Mouse (Mus musculus): ENCODE data around the gene Mrps31. TPM values are rescaled to one million over a fixed set of nuclear protein-coding genes. Genes with fewer than 3 reads are reported as not detected.

Gene Mrps31
- polyA plus RNA-seq, 1 experiment from 2014 or later: 25.4 TPM

DNA sequence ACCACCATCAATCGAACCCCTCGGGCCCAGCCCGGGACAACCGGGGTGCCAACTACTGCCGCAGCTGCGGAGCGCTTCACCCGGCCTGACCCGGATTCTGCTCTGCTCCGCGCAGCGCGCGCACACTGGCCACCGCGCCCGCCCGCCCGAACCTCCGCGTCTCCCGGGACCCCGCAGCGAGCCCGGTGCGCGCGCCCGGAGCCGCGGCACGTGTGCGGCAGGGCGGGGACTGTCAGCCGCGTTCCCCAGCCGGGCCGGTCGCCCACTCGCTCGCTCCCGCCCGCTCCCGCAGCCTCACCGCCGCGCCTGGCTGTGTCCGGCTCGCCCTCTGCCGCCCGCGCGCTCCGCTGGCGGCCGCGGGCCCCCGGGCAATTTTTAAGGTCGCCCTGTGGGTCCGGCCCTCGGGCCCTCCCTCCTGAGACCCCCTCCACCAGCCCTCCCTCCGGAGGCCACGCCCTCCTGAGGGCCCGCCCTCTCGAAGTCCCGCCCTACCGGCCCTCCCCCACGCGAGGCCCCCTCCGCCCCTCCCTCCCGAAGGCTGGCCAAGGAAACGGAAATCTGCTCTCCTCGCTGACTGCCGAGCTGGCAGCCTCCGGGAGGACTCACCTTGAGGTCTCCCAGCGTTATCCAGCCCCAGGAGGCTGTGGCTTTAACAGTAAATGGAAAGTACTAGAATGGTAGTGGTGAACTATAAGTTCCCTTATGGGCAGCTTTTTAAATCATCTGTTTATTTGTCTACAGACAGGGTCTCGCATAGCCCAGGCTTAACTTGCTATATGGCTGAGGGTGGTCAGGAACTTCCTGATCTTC lies 12.8 kb upstream of the Mrps31 start, which contains the start of gene Slc25a15:
Gene Slc25a15, minus strand, starts transcription at position 456 of the 810 bp plus-strand sequence.
- no peaks in the 10 kb centered on the region for H3K36me3 ChIP-seq (replicated peaks)
- H3K4me3 ChIP-seq (replicated peaks): peak within 1 kb of the TSS; percentile 82
- peaks cover 35% of the 10 kb centered on the region for H3K4me1 ChIP-seq (replicated peaks)
- WGBS (ENCODE audit: insufficient replicate concordance): under 1% methylated on average over 76 of the region's 77 CpGs
- H3K27ac ChIP-seq (replicated peaks): peak within 1 kb of the TSS; percentile 76
- peak within 1 kb of the TSS; percentile 81 for H3K4me2 ChIP-seq
- H3K27me3 ChIP-seq: peaks cover 4% of the 10 kb centered on the region; the same call in 1 of the 2 replicates
- peak within 1 kb of the TSS; percentile 55 for H3K9ac ChIP-seq
- ATAC-seq (ENCODE audit: insufficient read depth): peak; percentile 85
- H3K9me3 ChIP-seq (replicated peaks): no peaks in the 10 kb centered on the region

DNA sequence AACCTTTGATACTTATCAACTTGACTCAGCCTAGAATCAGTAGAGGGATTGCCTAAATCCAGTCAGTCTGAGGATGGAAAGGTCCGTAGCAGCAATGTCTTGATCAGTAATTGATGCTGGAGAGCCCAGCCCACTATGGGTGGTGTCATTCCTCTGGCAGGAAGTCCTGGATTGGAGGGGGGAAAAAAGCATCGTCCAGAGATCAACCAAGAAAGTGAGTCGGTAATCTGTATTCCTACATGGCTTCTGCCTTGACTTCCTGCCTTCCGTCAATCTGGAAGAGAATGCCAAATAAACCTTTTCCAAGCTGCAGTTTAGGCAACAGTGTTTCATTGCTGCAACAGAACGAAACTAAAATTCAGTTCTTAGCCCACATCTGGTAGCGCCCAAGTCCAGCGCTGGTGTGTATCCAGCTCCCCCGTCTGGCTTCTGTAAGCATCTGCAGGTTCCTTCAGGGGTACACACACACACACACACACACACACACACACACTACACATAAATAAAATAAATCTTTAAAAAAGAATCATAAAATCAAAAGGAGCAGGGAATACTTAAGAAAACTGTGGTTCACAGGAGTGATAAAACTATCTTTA lies 11.8 kb upstream of the Mrps31 start:
- Histone ChIP-seq H3K36me3 (replicated peaks) (no peaks in the 10 kb centered on the region), H3K4me3 (replicated peaks) (peak overlapping the region; percentile 82), H3K9me3 (replicated peaks) (no peaks in the 10 kb centered on the region), H3K27ac (replicated peaks) (no peak overlapping the region), H3K9ac (no peak overlapping the region), H3K27me3 (peaks cover 4% of the 10 kb centered on the region; the same call in 1 of the 2 replicates), H3K4me2 (peak overlapping the region; percentile 81), H3K4me1 (replicated peaks) (peaks cover 28% of the 10 kb centered on the region)
- no peak for ATAC-seq (ENCODE audit: insufficient read depth)
- 75% methylated on average over 8 of the region's 8 CpGs for WGBS (ENCODE audit: insufficient replicate concordance)

DNA sequence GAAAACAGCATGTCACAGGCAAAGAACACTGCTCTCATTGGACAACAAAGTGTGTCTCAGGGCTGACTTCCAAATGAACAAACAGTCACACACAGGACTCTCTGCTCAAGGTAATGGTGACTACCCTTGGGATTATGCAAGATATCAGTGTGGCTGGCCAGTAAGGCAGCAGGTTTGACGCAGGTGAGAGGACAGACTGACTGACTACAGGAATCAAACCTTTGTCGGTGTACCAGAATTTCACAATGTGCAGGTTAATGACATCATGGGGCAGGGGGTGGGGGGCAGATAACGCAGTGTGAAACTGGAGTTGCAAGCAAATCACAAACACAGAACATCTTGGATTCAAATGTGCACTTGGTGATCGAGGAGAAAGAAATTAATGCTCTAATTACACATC lies 10.6 kb upstream of the Mrps31 start:
- H3K4me2 ChIP-seq: no peak overlapping the region
- peaks cover 20% of the 10 kb centered on the region for H3K4me1 ChIP-seq (replicated peaks)
- no peak overlapping the region for H3K9ac ChIP-seq
- H3K36me3 ChIP-seq (replicated peaks): no peaks in the 10 kb centered on the region
- no peak overlapping the region for H3K27ac ChIP-seq (replicated peaks)
- no peak overlapping the region for H3K4me3 ChIP-seq (replicated peaks)
- no peaks in the 10 kb centered on the region for H3K9me3 ChIP-seq (replicated peaks)
- whole genome bisulfite sequencing (ENCODE audit: insufficient replicate concordance): 72% methylated on average over 4 of the region's 4 CpGs
- ATAC-seq (ENCODE audit: insufficient read depth): no peak
- peaks cover 4% of the 10 kb centered on the region; the same call in 1 of the 2 replicates for H3K27me3 ChIP-seq

DNA sequence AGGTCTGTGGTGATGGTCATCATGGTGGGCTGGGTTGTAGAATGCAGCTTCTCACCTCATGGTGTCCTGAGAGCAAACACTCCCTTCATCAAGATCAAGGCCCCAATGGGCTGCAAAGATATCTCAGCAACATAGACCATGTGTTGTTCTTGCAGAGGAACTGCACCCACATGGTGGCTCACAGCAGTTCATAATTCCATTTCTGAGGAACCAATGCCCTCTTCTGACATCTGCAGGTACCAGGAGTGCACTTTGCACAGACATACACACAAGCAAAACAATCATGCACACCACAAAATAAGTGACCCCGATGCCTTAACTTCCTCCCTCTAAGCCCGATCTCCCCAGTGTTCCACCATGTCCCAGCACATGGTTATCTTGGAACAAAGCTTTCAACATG lies 7.9 kb upstream of the Mrps31 start:
- WGBS (ENCODE audit: insufficient replicate concordance): 67% methylated on average over 2 of the region's 2 CpGs
- Histone ChIP-seq H3K4me3 (replicated peaks) (no peak overlapping the region), H3K36me3 (replicated peaks) (no peaks in the 10 kb centered on the region), H3K4me2 (no peak overlapping the region), H3K9ac (no peak overlapping the region), H3K9me3 (replicated peaks) (no peaks in the 10 kb centered on the region), H3K4me1 (replicated peaks) (peaks cover 13% of the 10 kb centered on the region), H3K27me3 (no peaks in the 10 kb centered on the region), H3K27ac (replicated peaks) (no peak overlapping the region)
- no peak for ATAC-seq (ENCODE audit: insufficient read depth)

DNA sequence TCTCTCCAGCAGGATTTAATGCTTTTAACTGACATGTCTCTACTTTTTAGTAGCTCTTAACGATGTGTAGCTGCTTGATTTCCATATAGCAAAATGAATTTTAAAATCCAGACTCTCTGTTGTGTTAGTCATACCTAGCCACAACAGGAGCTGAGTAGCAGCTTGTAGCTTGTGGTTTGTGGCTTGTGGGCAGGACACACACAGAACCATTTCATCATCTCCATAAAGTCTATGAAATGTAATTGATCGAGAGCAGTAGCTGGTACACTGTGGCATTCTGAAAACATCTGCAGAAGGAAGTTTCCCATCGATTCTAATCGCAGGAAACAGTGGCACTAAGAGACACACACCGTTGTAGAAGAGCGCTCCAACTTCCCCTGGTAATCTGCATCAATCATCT lies 5.4 kb upstream of the Mrps31 start:
- Histone ChIP-seq H3K4me3 (replicated peaks) (no peak overlapping the region), H3K27ac (replicated peaks) (no peak overlapping the region), H3K9me3 (replicated peaks) (no peaks in the 10 kb centered on the region), H3K9ac (no peak overlapping the region), H3K4me2 (no peak overlapping the region), H3K27me3 (no peaks in the 10 kb centered on the region), H3K4me1 (replicated peaks) (peaks cover 3% of the 10 kb centered on the region; the same call in 1 of the 2 replicates), H3K36me3 (replicated peaks) (no peaks in the 10 kb centered on the region)
- ATAC-seq (ENCODE audit: insufficient read depth): no peak
- WGBS (ENCODE audit: insufficient replicate concordance): 10% methylated on average over 6 of the region's 6 CpGs

DNA sequence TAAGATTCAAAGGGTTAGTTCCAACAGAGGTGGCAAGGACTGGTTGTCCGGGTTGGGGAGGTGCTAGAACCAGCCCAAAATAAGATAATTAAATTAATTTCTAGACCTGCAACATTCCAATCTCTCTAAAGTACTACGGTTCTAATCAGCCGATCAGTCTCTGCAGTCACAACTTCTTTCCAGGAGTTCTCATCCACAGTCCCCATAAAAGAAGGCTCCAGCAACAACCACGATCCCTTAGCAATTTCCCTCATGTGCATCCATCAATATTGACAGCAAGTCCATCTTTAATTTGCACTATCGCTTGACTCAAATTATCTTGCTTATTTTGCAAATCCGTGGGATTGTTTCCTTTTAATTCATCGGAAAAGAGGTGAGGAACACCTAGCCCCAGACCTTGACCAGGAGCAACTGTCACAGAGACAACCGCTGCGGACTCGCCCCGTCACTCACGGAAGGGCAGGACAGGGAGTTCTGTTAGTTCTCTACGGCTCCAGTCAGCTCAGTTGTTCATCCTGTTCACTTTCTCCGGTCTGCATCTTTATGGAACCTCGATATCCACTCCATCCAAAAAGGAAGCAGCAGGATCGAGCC lies 376 bp upstream of the Mrps31 start:
- Histone ChIP-seq H3K27ac (replicated peaks) (peak overlapping the region; percentile 76; the same call in 1 of the 2 replicates), H3K9me3 (replicated peaks) (no peaks in the 10 kb centered on the region), H3K36me3 (replicated peaks) (peaks cover 6% of the 10 kb centered on the region; the same call in 1 of the 2 replicates), H3K27me3 (no peaks in the 10 kb centered on the region), H3K4me2 (peak overlapping the region; percentile 69), H3K4me1 (replicated peaks) (peaks cover 27% of the 10 kb centered on the region), H3K9ac (peak overlapping the region; percentile 87), H3K4me3 (replicated peaks) (peak overlapping the region; percentile 85)
- peak; percentile 55 for ATAC-seq (ENCODE audit: insufficient read depth)
- WGBS (ENCODE audit: insufficient replicate concordance): 10% methylated on average over 16 of the region's 16 CpGs

DNA sequence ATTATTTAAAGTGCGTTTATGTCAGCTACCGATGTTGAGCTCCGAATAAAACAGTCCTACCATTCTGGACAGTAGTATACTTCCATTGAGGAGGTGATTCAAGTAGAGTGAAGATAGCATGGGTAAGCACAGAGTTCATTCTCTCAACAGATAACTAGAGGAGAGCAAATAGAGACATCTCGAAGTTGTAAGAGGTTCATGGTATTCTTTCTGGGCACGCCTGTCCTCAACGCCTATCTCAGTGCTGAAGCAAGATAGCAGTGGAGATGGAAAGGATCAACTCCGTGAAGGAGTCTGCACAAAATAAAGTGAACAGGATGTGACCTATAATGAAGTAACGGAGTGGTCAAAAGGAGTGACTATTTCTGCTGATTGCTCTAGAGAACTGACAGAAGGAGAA lies 810 bp downstream of the Mrps31 start:
- Histone ChIP-seq H3K4me2 (peak overlapping the region; percentile 69), H3K36me3 (replicated peaks) (peaks cover 12% of the 10 kb centered on the region), H3K4me3 (replicated peaks) (peak overlapping the region; percentile 85), H3K9ac (peak overlapping the region; percentile 87), H3K9me3 (replicated peaks) (no peaks in the 10 kb centered on the region), H3K27me3 (no peaks in the 10 kb centered on the region), H3K27ac (replicated peaks) (peak overlapping the region; percentile 76), H3K4me1 (replicated peaks) (peaks cover 27% of the 10 kb centered on the region)
- 0 out of 2 replicates have a peak, but pooled peaks have one; percentile 29 for ATAC-seq (ENCODE audit: insufficient read depth)
- WGBS (ENCODE audit: insufficient replicate concordance): 6% methylated on average over 8 of the region's 8 CpGs

Other genes starting within 250 kb of the Mrps31 start
- gene Nek3, start 244.9 kb upstream of the Mrps31 start, polyA plus RNA-seq (2015; fragmentation: Nextera tagmentation; extraction: Ambion mirVana): 1.4 and 1.5 TPM in 2 replicates
- gene Ckap2, start 225.5 kb upstream of the Mrps31 start, polyA plus RNA-seq (2015; fragmentation: Nextera tagmentation; extraction: Ambion mirVana): 20.1 and 21.5 TPM in 2 replicates
- gene Vps36, start 218.6 kb upstream of the Mrps31 start, polyA plus RNA-seq (2015; fragmentation: Nextera tagmentation; extraction: Ambion mirVana): 7.0 and 7.6 TPM in 2 replicates
- 1.7 and 1.9 TPM in 2 replicates for gene Thsd1, start 184.0 kb upstream of the Mrps31 start, polyA plus RNA-seq (2015; fragmentation: Nextera tagmentation; extraction: Ambion mirVana)
- gene Tpte, start 127.9 kb upstream of the Mrps31 start, polyA plus RNA-seq (2015; fragmentation: Nextera tagmentation; extraction: Ambion mirVana): not detected in 2 replicates
- gene Slc25a15, start 12.8 kb upstream of the Mrps31 start, polyA plus RNA-seq (2015; fragmentation: Nextera tagmentation; extraction: Ambion mirVana): 24.6 and 27.2 TPM in 2 replicates

Data from liver, embryonic 15.5 days (tissue).